Mouse (Mus musculus): ENCODE measurements around the gene Gm38655. TPM values are rescaled to one million over a fixed set of nuclear protein-coding genes. Genes with fewer than 3 reads are reported as not detected.

Gm38655 gene
- polyA plus RNA-seq, 1 experiment, result 0.06 TPM

GRCm38 (mm10) chr17:25123979-25124378, 51.3 kb downstream of the Gm38655 start:
- TF ChIP-seq GATA1 (IDR thresholded peaks at IDR 0.05; ENCODE audit: low read length), result no peak

Other genes starting within 250 kb of the Gm38655 start
- 24.7 and 30.8 TPM in 2 replicates for gene Mapk8ip3, start 238.5 kb downstream of the Gm38655 start, polyA plus RNA-seq (2012)
- gene Jpt2, start 214.8 kb downstream of the Gm38655 start, polyA plus RNA-seq (2012), result 25.6 and 35.6 TPM in 2 replicates
- 14.0 and 14.3 TPM in 2 replicates for gene Cramp1l, start 159.7 kb downstream of the Gm38655 start, polyA plus RNA-seq (2012)
- gene Ift140, start 159.4 kb downstream of the Gm38655 start, polyA plus RNA-seq (2012), result 10.6 and 15.1 TPM in 2 replicates
- not detected in 2 replicates for gene Tmem204, start 91.9 kb downstream of the Gm38655 start, polyA plus RNA-seq (2012)
- gene Telo2, start 59.5 kb downstream of the Gm38655 start, polyA plus RNA-seq (2012), result 37.9 and 40.8 TPM in 2 replicates
- not detected in 2 replicates for gene Ptx4, start 54.7 kb downstream of the Gm38655 start, polyA plus RNA-seq (2012)
- 15.9 and 18.5 TPM in 2 replicates for gene Clcn7, start 42.1 kb downstream of the Gm38655 start, polyA plus RNA-seq (2012)
- not detected in 2 replicates for gene Ccdc154, start 13.0 kb downstream of the Gm38655 start, polyA plus RNA-seq (2012)
- gene BC003965, start 9.1 kb upstream of the Gm38655 start, polyA plus RNA-seq (2012), result 39.1 and 54.8 TPM in 2 replicates
- 60.5 and 67.9 TPM in 2 replicates for gene Unkl, start 12.9 kb upstream of the Gm38655 start, polyA plus RNA-seq (2012)
- 6.4 and 14.9 TPM in 2 replicates for gene Gnptg, start 64.7 kb upstream of the Gm38655 start, polyA plus RNA-seq (2012)
- 25.1 and 27.6 TPM in 2 replicates for gene Tsr3, start 64.7 kb upstream of the Gm38655 start, polyA plus RNA-seq (2012)
- gene Baiap3, start 80.9 kb upstream of the Gm38655 start, polyA plus RNA-seq (2012), result 0.09 TPM in 1 of 2 replicates, not detected in the other
- gene Ube2i, start 99.2 kb upstream of the Gm38655 start, polyA plus RNA-seq (2012), result 421 and 607 TPM in 2 replicates
- not detected in 2 replicates for gene Prss34, start 122.9 kb upstream of the Gm38655 start, polyA plus RNA-seq (2012)
- not detected in 2 replicates for gene Prss28, start 133.2 kb upstream of the Gm38655 start, polyA plus RNA-seq (2012)
- gene Prss29, start 143.2 kb upstream of the Gm38655 start, polyA plus RNA-seq (2012), result not detected in 2 replicates
- gene Tpsab1, start 170.1 kb upstream of the Gm38655 start, polyA plus RNA-seq (2012), result not detected in 2 replicates
- gene Tpsb2, start 190.8 kb upstream of the Gm38655 start, polyA plus RNA-seq (2012), result not detected in 2 replicates
- not detected in 2 replicates for gene Tpsg1, start 193.8 kb upstream of the Gm38655 start, polyA plus RNA-seq (2012)